Mouse (Mus musculus): ENCODE data around the gene Pde4b. TPM values are rescaled to one million over a fixed set of nuclear protein-coding genes. Genes with fewer than 3 reads are reported as not detected.

The Pde4b gene
- total RNA-seq, 1 experiment, result 1.4 TPM

GRCm38 (mm10) chr4:102316011-102316410 lies 228.7 kb downstream of the Pde4b start:
- in situ Hi-C loops (cut with MboI; ENCODE audit: low sequenced_read_pairs in 2 of 2, unreplicated experiment in 2 of 2), result no loop called here
- Histone ChIP-seq H3K9me3 (ENCODE audit: control insufficient read depth, insufficient read depth, low read depth, low read length) (no peaks in the 10 kb centered on the region), H3K9ac (ENCODE audit: insufficient read depth, low read depth, low read length, poor library complexity, severe bottlenecking) (no peak overlapping the region), H3K4me1 (ENCODE audit: control insufficient read depth in 2 of 2, insufficient read depth in 2 of 2, low read length in 2 of 2, poor library complexity in 1 of 2) (no peaks in the 10 kb centered on the region), H3K4me3 (ENCODE audit: insufficient read depth in 1 of 2, low read depth in 1 of 2, low read length in 2 of 2, poor library complexity in 1 of 2, severe bottlenecking in 1 of 2) (no peak overlapping the region), H3K36me3 (ENCODE audit: control insufficient read depth, insufficient read depth, low read length, poor library complexity, severe bottlenecking) (no peaks in the 10 kb centered on the region), H3K27ac (ENCODE audit: insufficient read depth, low read depth, low read length, poor library complexity, severe bottlenecking) (no peak overlapping the region)
- no peak for DNase-seq (ENCODE audit: low read depth, low spot score)
- TF ChIP-seq CHD2 (IDR thresholded peaks at IDR 0.05; ENCODE audit: low read depth, low read length) (no peak), ZNF384 (IDR thresholded peaks at IDR 0.05; ENCODE audit: low read depth, low read length) (no peak), HCFC1 (IDR thresholded peaks at IDR 0.05; ENCODE audit: borderline replicate concordance, insufficient read depth, low read length) (no peak)

DNA sequence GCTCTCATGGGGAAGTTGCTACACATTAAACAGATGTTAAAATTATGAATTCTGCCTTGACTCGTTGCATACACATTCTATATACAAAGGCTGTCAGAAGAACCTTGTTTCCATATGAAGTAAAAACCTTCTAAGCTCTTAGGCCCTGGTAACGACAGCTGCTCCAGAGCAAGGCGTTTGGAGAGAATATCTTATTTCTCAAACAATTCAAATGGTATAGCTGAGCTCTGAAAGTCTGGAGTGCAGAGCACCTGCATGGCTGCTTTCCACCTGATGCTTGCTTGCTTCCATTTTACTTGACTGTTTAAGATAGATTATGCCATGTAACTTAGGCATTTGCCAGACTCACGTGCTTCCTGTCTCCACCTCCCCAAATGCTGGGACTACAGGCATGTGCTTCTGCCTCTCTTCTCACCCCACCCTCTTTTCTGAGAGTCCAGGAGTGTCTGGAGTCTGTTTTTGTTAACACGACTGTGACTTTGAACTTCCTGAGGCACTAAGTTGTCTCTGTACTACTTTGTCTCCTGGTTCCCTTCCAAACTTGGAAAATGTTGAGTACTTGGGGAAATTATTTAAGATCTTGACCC lies 229.4 kb downstream of the Pde4b start:
- no peaks in the 10 kb centered on the region for H3K9me3 ChIP-seq (ENCODE audit: control insufficient read depth, insufficient read depth, low read depth, low read length)
- H3K36me3 ChIP-seq (ENCODE audit: control insufficient read depth, insufficient read depth, low read length, poor library complexity, severe bottlenecking), result no peaks in the 10 kb centered on the region
- no peak overlapping the region for H3K9ac ChIP-seq (ENCODE audit: insufficient read depth, low read depth, low read length, poor library complexity, severe bottlenecking)
- DNase-seq (ENCODE audit: low read depth, low spot score), result no peak
- H3K4me3 ChIP-seq (ENCODE audit: insufficient read depth in 1 of 2, low read depth in 1 of 2, low read length in 2 of 2, poor library complexity in 1 of 2, severe bottlenecking in 1 of 2), result no peak overlapping the region
- in situ Hi-C loops (cut with MboI; ENCODE audit: low sequenced_read_pairs in 2 of 2, unreplicated experiment in 2 of 2), result no loop called here
- H3K4me1 ChIP-seq (ENCODE audit: control insufficient read depth in 2 of 2, insufficient read depth in 2 of 2, low read length in 2 of 2, poor library complexity in 1 of 2), result no peaks in the 10 kb centered on the region
- TF ChIP-seq ZNF384 (IDR thresholded peaks at IDR 0.05; ENCODE audit: low read depth, low read length) (no peak), HCFC1 (IDR thresholded peaks at IDR 0.05; ENCODE audit: borderline replicate concordance, insufficient read depth, low read length) (no peak), MAFK (IDR thresholded peaks at IDR 0.05; ENCODE audit: insufficient read depth, low read depth, low read length) (no peak), CHD2 (IDR thresholded peaks at IDR 0.05; ENCODE audit: low read depth, low read length) (no peak), ZC3H11A (IDR thresholded peaks at IDR 0.05; ENCODE audit: borderline replicate concordance, low read depth, low read length) (no peak)
- H3K27ac ChIP-seq (ENCODE audit: insufficient read depth, low read depth, low read length, poor library complexity, severe bottlenecking), result no peak overlapping the region

GRCm38 (mm10) chr4:102318596-102318995 lies 231.3 kb downstream of the Pde4b start:
- H3K4me3 ChIP-seq (ENCODE audit: insufficient read depth in 1 of 2, low read depth in 1 of 2, low read length in 2 of 2, poor library complexity in 1 of 2, severe bottlenecking in 1 of 2), result no peak overlapping the region
- in situ Hi-C loops (cut with MboI; ENCODE audit: low sequenced_read_pairs in 2 of 2, unreplicated experiment in 2 of 2), result no loop called here
- H3K4me1 ChIP-seq (ENCODE audit: control insufficient read depth in 2 of 2, insufficient read depth in 2 of 2, low read length in 2 of 2, poor library complexity in 1 of 2), result no peaks in the 10 kb centered on the region
- no peak overlapping the region for H3K9ac ChIP-seq (ENCODE audit: insufficient read depth, low read depth, low read length, poor library complexity, severe bottlenecking)
- H3K27ac ChIP-seq (ENCODE audit: insufficient read depth, low read depth, low read length, poor library complexity, severe bottlenecking), result no peak overlapping the region
- TF ChIP-seq ZC3H11A (IDR thresholded peaks at IDR 0.05; ENCODE audit: borderline replicate concordance, low read depth, low read length) (no peak), ZNF384 (IDR thresholded peaks at IDR 0.05; ENCODE audit: low read depth, low read length) (no peak), MAFK (IDR thresholded peaks at IDR 0.05; ENCODE audit: insufficient read depth, low read depth, low read length) (no peak), CHD2 (IDR thresholded peaks at IDR 0.05; ENCODE audit: low read depth, low read length) (no peak), HCFC1 (IDR thresholded peaks at IDR 0.05; ENCODE audit: borderline replicate concordance, insufficient read depth, low read length) (no peak)
- DNase-seq (ENCODE audit: low read depth, low spot score), result no peak
- no peaks in the 10 kb centered on the region for H3K36me3 ChIP-seq (ENCODE audit: control insufficient read depth, insufficient read depth, low read length, poor library complexity, severe bottlenecking)
- no peaks in the 10 kb centered on the region for H3K9me3 ChIP-seq (ENCODE audit: control insufficient read depth, insufficient read depth, low read depth, low read length)

DNA sequence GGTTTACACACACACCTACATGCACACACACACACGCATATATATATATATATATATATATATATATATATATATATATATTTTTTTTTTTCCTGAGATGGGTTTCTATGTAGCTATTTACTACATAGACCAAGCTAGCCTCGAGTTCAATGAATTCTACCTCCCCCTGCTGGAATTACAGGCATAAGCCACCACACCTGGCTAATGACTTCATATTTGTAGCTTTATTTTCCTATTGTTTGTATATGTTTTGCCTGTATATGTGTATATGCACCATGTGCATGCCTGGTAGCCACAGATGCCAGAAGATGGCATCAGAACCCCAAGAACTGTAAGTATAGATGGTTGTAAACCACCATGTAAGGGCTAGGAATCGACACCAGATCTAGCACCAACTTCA lies 234.0 kb downstream of the Pde4b start:
- H3K9ac ChIP-seq (ENCODE audit: insufficient read depth, low read depth, low read length, poor library complexity, severe bottlenecking), result no peak overlapping the region
- H3K4me3 ChIP-seq (ENCODE audit: insufficient read depth in 1 of 2, low read depth in 1 of 2, low read length in 2 of 2, poor library complexity in 1 of 2, severe bottlenecking in 1 of 2), result no peak overlapping the region
- H3K4me1 ChIP-seq (ENCODE audit: control insufficient read depth in 2 of 2, insufficient read depth in 2 of 2, low read length in 2 of 2, poor library complexity in 1 of 2), result no peaks in the 10 kb centered on the region
- no peaks in the 10 kb centered on the region for H3K9me3 ChIP-seq (ENCODE audit: control insufficient read depth, insufficient read depth, low read depth, low read length)
- no peak overlapping the region for H3K27ac ChIP-seq (ENCODE audit: insufficient read depth, low read depth, low read length, poor library complexity, severe bottlenecking)
- no peak for DNase-seq (ENCODE audit: low read depth, low spot score)
- in situ Hi-C loops (cut with MboI; ENCODE audit: low sequenced_read_pairs in 2 of 2, unreplicated experiment in 2 of 2), result no loop called here
- no peaks in the 10 kb centered on the region for H3K36me3 ChIP-seq (ENCODE audit: control insufficient read depth, insufficient read depth, low read length, poor library complexity, severe bottlenecking)
- no peak for TF ChIP-seq CHD2 (IDR thresholded peaks at IDR 0.05; ENCODE audit: low read depth, low read length)
- no peak for TF ChIP-seq HCFC1 (IDR thresholded peaks at IDR 0.05; ENCODE audit: borderline replicate concordance, insufficient read depth, low read length)

- Histone ChIP-seq H3K9me3 (ENCODE audit: control insufficient read depth, insufficient read depth, low read depth, low read length) (no peaks in the 10 kb centered on the region), H3K9ac (ENCODE audit: insufficient read depth, low read depth, low read length, poor library complexity, severe bottlenecking) (no peak overlapping the region), H3K27ac (ENCODE audit: insufficient read depth, low read depth, low read length, poor library complexity, severe bottlenecking) (no peak overlapping the region), H3K4me1 (ENCODE audit: control insufficient read depth in 2 of 2, insufficient read depth in 2 of 2, low read length in 2 of 2, poor library complexity in 1 of 2) (no peaks in the 10 kb centered on the region), H3K4me3 (ENCODE audit: insufficient read depth in 1 of 2, low read depth in 1 of 2, low read length in 2 of 2, poor library complexity in 1 of 2, severe bottlenecking in 1 of 2) (no peak overlapping the region), H3K36me3 (ENCODE audit: control insufficient read depth, insufficient read depth, low read length, poor library complexity, severe bottlenecking) (no peaks in the 10 kb centered on the region)
- in situ Hi-C loops (cut with MboI; ENCODE audit: low sequenced_read_pairs in 2 of 2, unreplicated experiment in 2 of 2), result no loop called here
- TF ChIP-seq CHD2 (IDR thresholded peaks at IDR 0.05; ENCODE audit: low read depth, low read length) (no peak), ZC3H11A (IDR thresholded peaks at IDR 0.05; ENCODE audit: borderline replicate concordance, low read depth, low read length) (no peak), MAFK (IDR thresholded peaks at IDR 0.05; ENCODE audit: insufficient read depth, low read depth, low read length) (no peak), ZNF384 (IDR thresholded peaks at IDR 0.05; ENCODE audit: low read depth, low read length) (no peak), HCFC1 (IDR thresholded peaks at IDR 0.05; ENCODE audit: borderline replicate concordance, insufficient read depth, low read length) (no peak)
- DNase-seq (ENCODE audit: low read depth, low spot score), result no peak
These were observed 245.0 kb downstream of the Pde4b start for GRCm38 (mm10) chr4:102332386-102332785.
